Mouse (Mus musculus) forebrain, embryonic 14.5 days (tissue): ENCODE results near the gene Syt17. TPM values are rescaled to one million over a fixed set of nuclear protein-coding genes. Genes with fewer than 3 reads are reported as not detected.

Experiments used
- ATAC-seq: fragments of 200-750 bp; cut with Nextera tagmentation; 2 replicates; pipeline ENCODE4 v1.8.0; 2017; ENCODE audit warnings: mild to moderate bottlenecking, moderate library complexity
- DNase-seq: peaks from one replicate; pipeline ENCODE4 v3.0.0-alpha.2; 2015; ENCODE audit warnings: low spot score
- H3K27ac ChIP-seq: fragments of 300-500 bp; sonication (generic); 2 replicates; pipeline ENCODE4 v1.5.1; 2014; ENCODE audit warnings: low read depth, mild to moderate bottlenecking, control low read depth, low read length, moderate library complexity
- H3K27me3 ChIP-seq: fragments of 300-500 bp; sonication (generic); replicated peaks from 2 replicates; pipeline ENCODE4 v1.6.1; 2014; ENCODE audit warnings: low read length, control low read depth, mixed read lengths; ENCODE audit not compliant: control insufficient read depth, insufficient read depth
- H3K36me3 ChIP-seq: fragments of 300-500 bp; sonication (generic); 2 replicates; pipeline ENCODE4 v1.6.1; 2014; ENCODE audit warnings: low read length, control low read depth; ENCODE audit not compliant: control insufficient read depth, insufficient read depth
- H3K4me1 ChIP-seq: fragments of 300-500 bp; sonication (generic); 2 replicates; pipeline ENCODE4 v1.6.1; 2014; ENCODE audit warnings: antibody characterized with exemption, low read length, control low read depth; ENCODE audit not compliant: control insufficient read depth, insufficient read depth
- H3K4me2 ChIP-seq: fragments of 300-500 bp; sonication (generic); 2 replicates; pipeline ENCODE4 v1.6.1; 2014; ENCODE audit warnings: mild to moderate bottlenecking, control low read depth, low read length
- H3K4me3 ChIP-seq: fragments of 300-500 bp; sonication (generic); 2 replicates; pipeline ENCODE4 v1.5.1; 2014; ENCODE audit warnings: low read depth, low read length, control low read depth
- H3K9ac ChIP-seq: fragments of 300-500 bp; sonication (generic); 2 replicates; pipeline ENCODE4 v1.6.1; 2014; ENCODE audit warnings: mild to moderate bottlenecking, low read length, control low read depth, moderate library complexity
- H3K9me3 ChIP-seq: fragments of 300-500 bp; sonication (generic); replicated peaks from 2 replicates; pipeline ENCODE4 v1.6.1; 2016; ENCODE audit warnings: low read length, control low read depth, mixed read lengths; ENCODE audit not compliant: control insufficient read depth
- WGBS: fragments of 180-500 bp; shearing (Covaris S2); extraction: QIAGEN DNeasy Blood & Tissue Kit; methylation state at CpG from one replicate; pipeline ENCODE4 v1.1.7; 2014; 5-methylcytosine and 5-hydroxymethylcytosine counted together
- polyA plus RNA-seq: library from polyadenylated mRNA; unstranded; fragments of >200 nt; fragmentation: Nextera tagmentation; extraction: Ambion mirVana; gene quantifications from 2 replicates; pipeline ENCODE4 v1.2.1, GENCODE M21; 2014

The Syt17 gene
- polyA plus RNA-seq, 1 experiment from 2014 or later: 5.0 TPM

DNA sequence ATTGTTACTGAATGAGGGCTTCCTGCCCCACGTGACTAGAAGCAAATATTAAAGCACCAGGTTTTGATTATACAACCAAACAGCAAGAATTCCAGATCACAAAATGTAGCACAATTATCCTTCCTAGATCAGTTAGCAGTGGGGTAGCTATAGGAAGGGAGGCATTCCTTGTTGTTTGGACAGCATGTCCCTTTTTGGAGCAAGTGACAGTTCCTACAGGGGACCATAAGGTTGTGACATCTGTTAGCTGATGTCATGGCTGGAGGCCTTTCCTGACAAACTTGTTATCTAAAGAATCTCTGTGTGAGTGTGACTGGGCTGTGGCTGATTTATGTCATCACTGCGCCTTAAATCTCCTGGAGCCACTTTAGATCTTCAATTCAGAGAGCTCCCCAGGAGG lies 97.2 kb downstream of the Syt17 start:
- DNase-seq (no peak), ATAC-seq (no peak)
- H3K9ac ChIP-seq: no peak overlapping the region
- no peaks in the 10 kb centered on the region for H3K9me3 ChIP-seq
- H3K4me3 ChIP-seq: no peak overlapping the region
- H3K4me2 ChIP-seq: no peak overlapping the region
- no peak overlapping the region for H3K27ac ChIP-seq
- H3K27me3 ChIP-seq: no peaks in the 10 kb centered on the region
- no peaks in the 10 kb centered on the region for H3K36me3 ChIP-seq
- no peaks in the 10 kb centered on the region for H3K4me1 ChIP-seq
- WGBS: 81% methylated on average over 2 of the region's 2 CpGs

DNA sequence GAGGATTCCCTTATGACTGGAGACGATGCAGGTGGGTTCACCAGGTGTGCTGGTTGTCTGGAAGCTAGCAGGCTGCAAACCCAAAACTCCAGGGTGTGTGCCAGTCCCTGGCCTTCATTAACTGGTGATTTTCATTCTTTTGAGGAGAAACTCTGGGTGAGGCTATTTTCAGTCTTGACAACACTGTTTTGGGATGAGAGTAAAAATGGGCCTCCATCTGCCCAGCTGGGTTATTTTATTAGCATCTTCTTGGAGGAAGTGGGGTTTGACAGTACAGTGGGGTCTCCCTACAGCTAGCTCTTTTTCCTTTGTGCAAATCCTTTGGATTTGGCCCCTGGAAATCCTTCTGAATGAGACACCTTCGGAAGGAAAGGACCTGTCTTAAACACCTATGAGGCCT lies 101.1 kb downstream of the Syt17 start:
- ATAC-seq: no peak
- Histone ChIP-seq H3K9ac (no peak overlapping the region), H3K27ac (no peak overlapping the region), H3K4me3 (no peak overlapping the region), H3K36me3 (no peaks in the 10 kb centered on the region), H3K4me2 (no peak overlapping the region), H3K4me1 (no peaks in the 10 kb centered on the region), H3K9me3 (no peaks in the 10 kb centered on the region), H3K27me3 (no peaks in the 10 kb centered on the region)
- 84% methylated on average over 2 of the region's 2 CpGs for WGBS
- no peak for DNase-seq

DNA sequence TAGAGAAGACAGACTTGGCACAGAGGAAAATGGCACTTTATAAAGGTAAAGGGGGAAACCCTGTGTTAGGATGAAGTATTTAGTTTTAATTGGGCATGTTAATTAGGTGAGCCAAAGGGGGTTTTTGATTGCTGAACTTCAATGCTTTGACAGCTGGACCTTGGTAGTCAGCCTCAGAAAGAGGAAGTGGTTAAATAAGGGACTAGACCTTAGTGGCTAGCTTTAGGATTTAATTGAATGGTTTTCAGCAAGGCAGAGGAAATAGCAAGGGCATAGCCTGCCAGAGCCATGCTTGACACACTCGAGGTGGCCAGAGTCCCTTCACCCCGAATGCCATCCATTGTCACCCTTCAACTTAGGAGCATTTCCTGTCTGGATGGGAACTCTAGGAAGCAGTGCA lies 101.6 kb downstream of the Syt17 start:
- ATAC-seq: no peak
- Histone ChIP-seq H3K4me1 (no peaks in the 10 kb centered on the region), H3K9ac (no peak overlapping the region), H3K27ac (no peak overlapping the region), H3K9me3 (no peaks in the 10 kb centered on the region), H3K4me2 (no peak overlapping the region), H3K27me3 (no peaks in the 10 kb centered on the region), H3K4me3 (no peak overlapping the region), H3K36me3 (no peaks in the 10 kb centered on the region)
- DNase-seq: no peak
- 49% methylated on average over 2 of the region's 2 CpGs for WGBS

DNA sequence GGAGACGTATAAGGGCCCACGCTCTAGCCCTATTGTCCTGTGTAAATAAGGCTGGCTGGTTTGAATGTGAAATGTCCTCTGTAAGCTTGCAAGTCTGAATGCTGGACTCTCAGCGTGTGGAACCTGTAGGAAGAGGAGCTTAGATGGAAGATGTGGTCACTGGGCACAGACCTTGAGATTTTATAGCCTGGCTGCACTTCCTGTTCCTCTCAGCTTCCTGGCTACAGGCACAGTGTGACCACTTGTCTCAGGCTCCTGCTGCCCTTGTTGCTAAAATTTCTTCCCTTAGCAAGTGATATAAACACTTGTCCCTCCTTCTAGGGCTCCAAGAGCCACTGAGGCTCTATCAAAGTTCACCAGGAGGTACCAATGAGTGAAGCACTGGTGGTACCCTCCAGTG lies 102.6 kb downstream of the Syt17 start:
- Histone ChIP-seq H3K36me3 (no peaks in the 10 kb centered on the region), H3K4me1 (no peaks in the 10 kb centered on the region), H3K27ac (no peak overlapping the region), H3K4me2 (no peak overlapping the region), H3K4me3 (no peak overlapping the region), H3K9me3 (no peaks in the 10 kb centered on the region), H3K27me3 (no peaks in the 10 kb centered on the region), H3K9ac (no peak overlapping the region)
- 82% methylated on average over 3 of the region's 3 CpGs for WGBS
- DNase-seq (no peak), ATAC-seq (no peak)

DNA sequence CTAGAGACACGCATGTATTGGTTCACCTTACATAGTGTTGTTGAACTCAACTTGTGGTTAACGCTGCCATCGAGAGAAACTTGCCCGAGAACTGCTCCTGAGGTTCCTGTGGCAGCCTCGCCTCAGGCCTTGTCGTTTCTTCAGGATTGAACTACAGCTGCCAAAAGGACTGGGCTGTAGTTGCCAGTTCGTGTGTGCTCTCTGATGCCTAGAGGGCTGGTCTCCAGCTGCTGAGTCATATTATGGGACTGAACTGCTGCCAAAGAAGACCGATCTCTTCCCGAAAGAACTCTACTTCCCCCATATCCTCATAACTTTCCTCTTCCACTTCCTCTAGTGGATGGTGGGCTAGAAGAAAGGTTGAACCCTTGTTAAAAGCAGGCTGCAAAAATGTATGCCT lies 103.3 kb downstream of the Syt17 start:
- Histone ChIP-seq H3K27me3 (no peaks in the 10 kb centered on the region), H3K36me3 (no peaks in the 10 kb centered on the region), H3K9me3 (no peaks in the 10 kb centered on the region), H3K4me3 (no peak overlapping the region), H3K27ac (no peak overlapping the region), H3K9ac (no peak overlapping the region), H3K4me2 (no peak overlapping the region), H3K4me1 (no peaks in the 10 kb centered on the region)
- no peak for ATAC-seq
- 87% methylated on average over 9 of the region's 9 CpGs for WGBS
- no peak for DNase-seq

Other genes with a start within 250 kb of the Syt17 start
- 14.5 and 25.7 TPM in 2 replicates for gene Smg1, start 204.6 kb downstream of the Syt17 start, polyA plus RNA-seq
- gene Itpripl2, start 43.8 kb upstream of the Syt17 start, polyA plus RNA-seq: 0.40 and 0.51 TPM in 2 replicates
- gene Coq7, start 85.1 kb upstream of the Syt17 start, polyA plus RNA-seq: 90.1 and 114 TPM in 2 replicates
- 6.9 and 7.6 TPM in 2 replicates for gene Tmc7, start 136.5 kb upstream of the Syt17 start, polyA plus RNA-seq
- 0.25 and 0.27 TPM in 2 replicates for gene Tmc5, start 149.1 kb upstream of the Syt17 start, polyA plus RNA-seq